In genomic region chr7:65319047-65319725, GRCm38 (mm10) we compare ENCODE assay signal across 8 mouse cellular contexts.
DNase-seq lines count a peak whose midpoint lies in the region; ATAC-seq lines count a peak whose summit lies in the region.

No protein-coding gene starts in this region.

- DNase-seq in A20 (ENCODE audit: low read depth, low spot score) (peak; percentile 42), MN1 (ENCODE audit: low spot score) (peak; percentile 60)
- peak; percentile 53 for DNase-seq in cerebellum, adult 9-11 months
- peak; percentile 38 to 73 for DNase-seq in kidney, adult 8-10 months
- peak; percentile 81 for DNase-seq in limb, embryonic 11.5 days (ENCODE audit: low spot score)
- DNase-seq in natural killer cell, adult 2 months (ENCODE audit: low spot score in 2 of 2): peak; percentile 5 to 16
- DNase-seq in thymus, postnatal 25 days: peak; percentile 23

- H3K4me3 ChIP-seq in limb, embryonic 11.5 days (ENCODE audit: low read depth, low read length): no peak overlapping the region

- H3K4me1 ChIP-seq in limb, embryonic 11.5 days (ENCODE audit: control insufficient read depth, insufficient read depth, low read length): no peaks in the 10 kb centered on the region

- H3K27me3 ChIP-seq in limb, embryonic 11.5 days (ENCODE audit: control insufficient read depth, insufficient read depth, low read length): no peaks in the 10 kb centered on the region

- no peak overlapping the region for H3K4me2 ChIP-seq in limb, embryonic 11.5 days (ENCODE audit: low read depth, severe bottlenecking)

- 75% methylated on average over 5 of the region's 5 CpGs for WGBS in limb, embryonic 11.5 days

- H3K36me3 ChIP-seq in limb, embryonic 11.5 days (ENCODE audit: control insufficient read depth, insufficient read depth, low read length): peaks cover 4% of the 10 kb centered on the region; the same call in 1 of the 2 replicates

- no peak overlapping the region for H3K9ac ChIP-seq in limb, embryonic 11.5 days (ENCODE audit: low read length)

- H3K9me3 ChIP-seq in limb, embryonic 11.5 days (ENCODE audit: control insufficient read depth, low read length): no peaks in the 10 kb centered on the region

- no peak overlapping the region for H3K27ac ChIP-seq in limb, embryonic 11.5 days (replicated peaks; ENCODE audit: low read depth, low read length)

- ATAC-seq in frontal cortex, adult (ENCODE audit: low TSS enrichment): peak; percentile 72; the same call in 1 of the 2 replicates
- no peak for ATAC-seq in limb, embryonic 11.5 days (ENCODE audit: insufficient number of reproducible peaks, low FRiP score, low TSS enrichment, low read depth)

Comparison
In these comparisons a context has a peak if more than half of its experiments do, and no peak if none do; other contexts are left out.
1. DNase-seq: peak in every context shown above with its lines; median percentile 81 in limb, embryonic 11.5 days; 60 in MN1; 56 in kidney, adult 8-10 months; 53 in cerebellum, adult 9-11 months; 42 in A20; 23 in thymus, postnatal 25 days; 10 in natural killer cell, adult 2 months.